Mouse (Mus musculus): ENCODE results near the gene Erich3.
A peak's percentile ranks its signal among the peaks of the same experiment; 100 is the strongest.

Erich3 gene

GRCm38 (mm10) chr3:154649411-154650285, 14.0 kb upstream of the Erich3 start:
- Histone ChIP-seq H3K4me1 (replicated peaks; ENCODE audit: low read depth, low read length) (peaks cover 5% of the 10 kb centered on the region), H3K27me3 (ENCODE audit: insufficient read depth, low read length) (peaks cover 22% of the 10 kb centered on the region)
- no peak for TF ChIP-seq NANOG (IDR thresholded peaks at IDR 0.05; ENCODE audit: borderline replicate concordance, low read length)
- no peak for TF ChIP-seq CTCF (conservative IDR thresholded peaks at IDR 0.05; ENCODE audit: low read length)
- TF ChIP-seq POU5F1 (IDR thresholded peaks at IDR 0.05; ENCODE audit: borderline replicate concordance, low read length): no peak

DNA sequence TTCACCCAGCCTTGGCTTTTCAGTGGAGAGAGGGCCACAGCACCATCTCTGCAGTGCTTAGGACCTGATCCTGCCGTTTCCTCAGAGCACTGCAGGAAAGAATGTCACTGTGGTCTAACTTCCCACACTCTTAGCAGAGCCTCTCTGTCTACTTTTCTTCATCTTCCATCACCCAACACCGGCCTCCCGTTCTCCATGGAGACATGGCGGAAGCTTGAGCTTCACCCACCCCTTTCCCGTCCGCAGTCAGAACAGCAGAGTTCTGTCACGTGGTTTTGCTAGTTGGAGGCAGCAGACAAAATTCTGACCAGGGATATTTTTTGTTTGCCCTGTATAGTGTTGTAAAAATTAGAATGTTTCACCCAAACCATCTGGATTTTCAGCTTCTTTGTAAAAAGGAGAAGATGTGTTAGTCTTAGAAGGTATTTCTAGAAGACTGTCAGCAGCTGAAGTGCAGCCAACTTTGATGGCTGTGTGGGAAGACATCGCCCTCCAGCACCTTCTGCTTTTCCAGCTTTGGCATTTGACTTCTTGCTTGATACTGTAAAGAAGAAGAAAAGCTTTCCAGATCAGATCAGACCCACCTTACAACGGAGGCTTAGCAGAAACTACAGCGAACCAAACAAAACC, 12.4 kb upstream of the Erich3 start:
- Histone ChIP-seq H3K4me3 (replicated peaks; ENCODE audit: low read length) (no peak overlapping the region), H3K9me3 (ENCODE audit: low read length) (no peaks in the 10 kb centered on the region), H3K27me3 (ENCODE audit: insufficient read depth, low read length) (peaks cover 29% of the 10 kb centered on the region), H3K36me3 (ENCODE audit: insufficient read depth, low read length) (no peaks in the 10 kb centered on the region), H3K4me1 (replicated peaks; ENCODE audit: low read depth, low read length) (peaks cover 13% of the 10 kb centered on the region)
- TF ChIP-seq CTCF (conservative IDR thresholded peaks at IDR 0.05; ENCODE audit: low read length) (no peak), NANOG (IDR thresholded peaks at IDR 0.05; ENCODE audit: borderline replicate concordance, low read length) (no peak), POU5F1 (IDR thresholded peaks at IDR 0.05; ENCODE audit: borderline replicate concordance, low read length) (no peak)

More at GRCm38 (mm10) chr3:154649411-154650285, 14.0 kb upstream of the Erich3 start:
- Histone ChIP-seq H3K4me3 (replicated peaks; ENCODE audit: low read length) (no peak overlapping the region), H3K9me3 (ENCODE audit: low read length) (no peaks in the 10 kb centered on the region), H3K36me3 (ENCODE audit: insufficient read depth, low read length) (no peaks in the 10 kb centered on the region)

DNA sequence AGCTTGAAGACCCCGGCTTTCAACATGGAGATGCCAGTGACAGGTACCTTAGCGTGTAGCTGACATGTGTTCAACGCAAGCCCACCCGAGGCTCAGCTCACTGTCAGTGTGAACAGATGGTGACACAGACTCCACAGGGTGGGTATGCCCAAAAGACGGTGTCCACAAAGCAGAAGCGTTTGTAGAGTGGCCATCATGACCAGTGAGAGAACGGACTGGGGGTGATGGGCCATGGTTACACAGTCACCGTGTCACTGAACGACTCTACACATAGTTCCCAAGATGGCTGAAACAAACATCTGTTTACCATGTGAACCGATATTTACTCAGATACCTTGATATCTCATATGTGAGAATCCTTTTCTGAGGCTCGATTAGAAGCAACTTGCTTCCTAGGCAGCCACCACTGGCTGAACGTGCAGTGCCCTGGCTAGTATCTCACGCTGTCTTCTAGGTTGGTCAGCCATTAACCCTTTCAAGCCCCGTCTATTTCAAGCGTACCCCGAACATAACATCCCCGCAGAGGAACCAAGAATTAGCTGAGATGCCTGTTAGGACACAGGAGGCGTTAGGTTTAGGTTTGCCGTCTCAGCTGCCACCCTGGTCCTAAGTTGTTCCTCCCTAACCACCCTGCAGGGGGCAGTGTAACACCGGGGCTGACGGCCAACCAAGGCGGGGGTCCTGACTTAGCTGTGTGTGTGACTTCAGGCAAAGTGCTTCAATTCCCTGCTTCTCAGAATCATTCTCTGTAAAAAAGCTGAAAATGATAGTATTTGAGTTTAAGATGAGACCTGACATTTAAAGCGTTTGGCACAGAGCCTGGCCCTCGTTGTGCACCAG, 10.9 kb upstream of the Erich3 start:
- peaks cover 13% of the 10 kb centered on the region for H3K4me1 ChIP-seq (replicated peaks; ENCODE audit: low read depth, low read length)
- TF ChIP-seq POU5F1 (IDR thresholded peaks at IDR 0.05; ENCODE audit: borderline replicate concordance, low read length): no peak
- TF ChIP-seq CTCF (conservative IDR thresholded peaks at IDR 0.05; ENCODE audit: low read length): peak; percentile 68
- TF ChIP-seq NANOG (IDR thresholded peaks at IDR 0.05; ENCODE audit: borderline replicate concordance, low read length): no peak
- H3K36me3 ChIP-seq (ENCODE audit: insufficient read depth, low read length): no peaks in the 10 kb centered on the region
- no peak overlapping the region for H3K4me3 ChIP-seq (replicated peaks; ENCODE audit: low read length)
- H3K9me3 ChIP-seq (ENCODE audit: low read length): no peaks in the 10 kb centered on the region
- peaks cover 33% of the 10 kb centered on the region for H3K27me3 ChIP-seq (ENCODE audit: insufficient read depth, low read length)

DNA sequence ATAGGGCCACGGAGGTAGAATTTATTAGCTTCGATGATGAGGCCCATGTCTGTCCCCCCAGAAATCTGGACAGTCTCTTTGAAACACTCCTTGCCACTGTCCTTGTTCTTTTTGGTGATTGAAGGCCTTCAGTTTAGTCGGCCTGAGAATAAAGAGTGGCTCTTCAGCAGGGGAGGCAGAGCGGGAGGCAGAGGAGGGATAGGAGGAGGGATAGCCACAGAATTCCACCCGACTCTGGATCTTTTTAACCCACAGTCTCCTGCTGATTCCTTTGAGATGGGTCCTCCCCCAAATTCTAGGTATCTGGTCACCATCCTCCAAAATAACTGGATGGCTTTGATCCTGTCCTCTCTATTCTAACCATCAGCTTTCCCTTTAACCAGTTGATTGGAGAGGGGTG, 10.2 kb upstream of the Erich3 start:
- Histone ChIP-seq H3K4me3 (replicated peaks; ENCODE audit: low read length) (no peak overlapping the region), H3K4me1 (replicated peaks; ENCODE audit: low read depth, low read length) (peaks cover 13% of the 10 kb centered on the region), H3K9me3 (ENCODE audit: low read length) (no peaks in the 10 kb centered on the region), H3K36me3 (ENCODE audit: insufficient read depth, low read length) (no peaks in the 10 kb centered on the region), H3K27me3 (ENCODE audit: insufficient read depth, low read length) (peaks cover 33% of the 10 kb centered on the region)
- TF ChIP-seq POU5F1 (IDR thresholded peaks at IDR 0.05; ENCODE audit: borderline replicate concordance, low read length) (no peak), NANOG (IDR thresholded peaks at IDR 0.05; ENCODE audit: borderline replicate concordance, low read length) (no peak), CTCF (conservative IDR thresholded peaks at IDR 0.05; ENCODE audit: low read length) (no peak)

- no peaks in the 10 kb centered on the region for H3K9me3 ChIP-seq (ENCODE audit: low read length)
- no peaks in the 10 kb centered on the region for H3K36me3 ChIP-seq (ENCODE audit: insufficient read depth, low read length)
- peaks cover 13% of the 10 kb centered on the region for H3K4me1 ChIP-seq (replicated peaks; ENCODE audit: low read depth, low read length)
- peaks cover 33% of the 10 kb centered on the region for H3K27me3 ChIP-seq (ENCODE audit: insufficient read depth, low read length)
- no peak for TF ChIP-seq POU5F1 (IDR thresholded peaks at IDR 0.05; ENCODE audit: borderline replicate concordance, low read length)
- no peak for TF ChIP-seq CTCF (conservative IDR thresholded peaks at IDR 0.05; ENCODE audit: low read length)
- no peak for TF ChIP-seq NANOG (IDR thresholded peaks at IDR 0.05; ENCODE audit: borderline replicate concordance, low read length)
- H3K4me3 ChIP-seq (replicated peaks; ENCODE audit: low read length): no peak overlapping the region
These were observed 9.4 kb upstream of the Erich3 start for GRCm38 (mm10) chr3:154654284-154654683.

DNA sequence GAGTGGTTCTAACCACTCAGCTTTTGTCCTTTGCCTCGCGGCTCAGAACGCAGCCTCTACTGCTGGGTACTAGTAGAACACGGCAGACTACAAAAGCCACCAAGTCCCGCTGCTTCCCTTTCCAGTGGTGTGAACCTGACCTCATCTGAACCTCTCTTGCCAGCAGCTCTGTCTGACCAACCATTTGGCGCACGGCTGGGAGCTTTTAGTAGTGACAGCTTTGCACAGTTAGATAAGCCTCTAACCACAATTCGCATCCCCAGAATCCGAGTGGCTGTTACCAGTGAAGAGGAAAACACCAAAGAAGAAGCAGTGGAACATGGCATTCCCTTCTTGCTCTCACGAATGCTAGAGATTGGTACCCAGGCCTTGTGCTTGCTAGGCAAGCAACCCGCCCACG, 8.8 kb upstream of the Erich3 start:
- TF ChIP-seq CTCF (conservative IDR thresholded peaks at IDR 0.05; ENCODE audit: low read length) (no peak), POU5F1 (IDR thresholded peaks at IDR 0.05; ENCODE audit: borderline replicate concordance, low read length) (no peak), NANOG (IDR thresholded peaks at IDR 0.05; ENCODE audit: borderline replicate concordance, low read length) (no peak)
- no peaks in the 10 kb centered on the region for H3K9me3 ChIP-seq (ENCODE audit: low read length)
- H3K4me1 ChIP-seq (replicated peaks; ENCODE audit: low read depth, low read length): peaks cover 10% of the 10 kb centered on the region
- no peaks in the 10 kb centered on the region for H3K36me3 ChIP-seq (ENCODE audit: insufficient read depth, low read length)
- peak overlapping the region; percentile 20; the same call in 1 of the 2 replicates for H3K4me3 ChIP-seq (replicated peaks; ENCODE audit: low read length)
- H3K27me3 ChIP-seq (ENCODE audit: insufficient read depth, low read length): peaks cover 33% of the 10 kb centered on the region

- Histone ChIP-seq H3K4me1 (replicated peaks; ENCODE audit: low read depth, low read length) (peaks cover 8% of the 10 kb centered on the region), H3K9me3 (ENCODE audit: low read length) (no peaks in the 10 kb centered on the region), H3K36me3 (ENCODE audit: insufficient read depth, low read length) (no peaks in the 10 kb centered on the region), H3K4me3 (replicated peaks; ENCODE audit: low read length) (no peak overlapping the region), H3K27me3 (ENCODE audit: insufficient read depth, low read length) (peaks cover 33% of the 10 kb centered on the region)
- no peak for TF ChIP-seq NANOG (IDR thresholded peaks at IDR 0.05; ENCODE audit: borderline replicate concordance, low read length)
- TF ChIP-seq POU5F1 (IDR thresholded peaks at IDR 0.05; ENCODE audit: borderline replicate concordance, low read length): no peak
- no peak for TF ChIP-seq CTCF (conservative IDR thresholded peaks at IDR 0.05; ENCODE audit: low read length)
These were observed 7.9 kb upstream of the Erich3 start for GRCm38 (mm10) chr3:154655711-154656110.
